Mouse (Mus musculus) gastrocnemius, postnatal 4 days (tissue): ENCODE measurements around the gene Ptpn3. TPM values are rescaled to one million over a fixed set of nuclear protein-coding genes. Genes with fewer than 3 reads are reported as not detected.

ENCODE experiments used
- DNase-seq, 2 experiments: peaks; one replicate each; pipeline ENCODE4 v3.0.0; 2021 to 2022; ENCODE audit warnings: low spot score in 2 of 2, mixed read lengths in 2 of 2
- long read RNA-seq, 2 experiments: library from polyadenylated mRNA; stranded (forward); transcript quantifications; one replicate each; pipeline ENCODE4 v2.0.0; 2021
- total RNA-seq, 2 experiments: library from RNA; stranded (reverse); gene quantifications; 2 replicates each; pipeline ENCODE4 v1.2.3; 2021

Gene Ptpn3
- total RNA-seq = 10 to 100 TPM; 11.0 to 15.6 TPM
- long read RNA-seq, experiment 1, partial matches to known transcripts = 6 of 11 reads
- long read RNA-seq, experiment 1, other reads (novel, unspliced or antisense) = 5 of 11 reads
- long read RNA-seq, experiment 2, partial matches to known transcripts = 11 of 18 reads
- long read RNA-seq, experiment 2, other reads (novel, unspliced or antisense) = 7 of 18 reads

GRCm38 (mm10) chr4:57301410-57302313 lies at the start of gene Ptpn3:
Gene Ptpn3 (minus strand): TSS chr4:57301837.
- peak; percentile 49 to 63 for DNase-seq

GRCm38 (mm10) chr4:57350541-57350940 lies 48.9 kb upstream of the Ptpn3 start:
- DNase-seq = no peak

GRCm38 (mm10) chr4:57343996-57344395 lies 42.4 kb upstream of the Ptpn3 start:
- no peak for DNase-seq

GRCm38 (mm10) chr4:57338923-57339322 lies 37.3 kb upstream of the Ptpn3 start:
- DNase-seq = no peak

GRCm38 (mm10) chr4:57338061-57338460 lies 36.4 kb upstream of the Ptpn3 start:
- DNase-seq = no peak

- no peak for DNase-seq
Observed at GRCm38 (mm10) chr4:57335000-57335666, 33.5 kb upstream of the Ptpn3 start.

- no peak for DNase-seq
Observed at GRCm38 (mm10) chr4:57333926-57334548, 32.4 kb upstream of the Ptpn3 start.

GRCm38 (mm10) chr4:57332511-57332910 lies 30.9 kb upstream of the Ptpn3 start:
- DNase-seq = no peak

- DNase-seq = no peak
Observed at GRCm38 (mm10) chr4:57320606-57321327, 19.1 kb upstream of the Ptpn3 start.

- no peak for DNase-seq
Observed at GRCm38 (mm10) chr4:57318525-57319212, 17.0 kb upstream of the Ptpn3 start.

- no peak for DNase-seq
Observed at GRCm38 (mm10) chr4:57312256-57313166, 10.9 kb upstream of the Ptpn3 start.

GRCm38 (mm10) chr4:57311750-57312149 lies 10.1 kb upstream of the Ptpn3 start:
- no peak for DNase-seq

GRCm38 (mm10) chr4:57308214-57309000 lies 6.8 kb upstream of the Ptpn3 start:
- DNase-seq = no peak

GRCm38 (mm10) chr4:57307747-57308146 lies 6.1 kb upstream of the Ptpn3 start:
- DNase-seq = no peak

- no peak for DNase-seq
Observed at GRCm38 (mm10) chr4:57306260-57306659, 4.6 kb upstream of the Ptpn3 start.

- no peak for DNase-seq
Observed at GRCm38 (mm10) chr4:57305644-57306043, 4.0 kb upstream of the Ptpn3 start.

- DNase-seq = no peak
Observed at GRCm38 (mm10) chr4:57300469-57301409, 898 bp downstream of the Ptpn3 start.
